Mouse (Mus musculus): ENCODE measurements around the gene Slc26a6.

Gene Slc26a6

DNA sequence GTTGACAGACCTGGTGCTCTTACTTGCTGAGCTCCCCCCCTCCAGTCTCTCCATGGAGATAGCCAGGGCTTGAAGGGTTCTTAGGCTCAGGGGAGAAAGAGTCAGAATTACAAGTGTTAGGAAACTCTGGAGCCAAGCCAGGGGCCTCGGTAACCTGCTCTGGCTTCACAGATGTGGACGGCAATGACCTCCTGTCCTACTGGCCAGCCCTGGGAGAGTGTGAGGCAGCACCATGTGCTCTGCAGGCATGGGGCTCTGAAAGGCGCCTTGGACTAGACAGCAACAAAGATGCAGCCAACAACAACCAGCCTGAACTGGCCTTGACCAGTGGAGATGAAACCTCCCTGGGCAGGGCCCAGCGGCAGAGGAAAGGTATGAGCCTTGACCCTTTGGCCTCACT, 5.7 kb upstream of the Slc26a6 start:
- no peak for DNase-seq (ENCODE audit: low spot score)

DNA sequence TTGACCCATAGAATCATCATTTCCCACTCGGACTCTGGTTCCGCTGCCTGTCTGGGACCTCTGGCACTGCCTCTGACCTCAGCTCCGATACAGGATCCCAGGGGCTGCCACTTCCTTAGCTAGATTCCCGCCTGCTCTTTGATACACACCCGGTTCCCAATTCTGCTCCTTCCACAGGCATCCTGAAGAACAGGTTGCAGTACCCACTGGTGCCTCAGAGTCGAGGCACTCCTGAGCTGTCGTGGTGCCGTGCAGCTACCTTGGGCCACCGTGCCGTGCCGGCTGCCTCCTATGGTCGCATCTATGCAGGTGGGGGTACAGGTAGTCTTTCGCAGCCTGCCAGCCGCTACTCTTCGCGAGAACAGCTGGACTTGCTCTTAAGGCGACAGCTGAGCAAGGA, 4.7 kb upstream of the Slc26a6 start:
- DNase-seq (ENCODE audit: low spot score) = no peak

DNA sequence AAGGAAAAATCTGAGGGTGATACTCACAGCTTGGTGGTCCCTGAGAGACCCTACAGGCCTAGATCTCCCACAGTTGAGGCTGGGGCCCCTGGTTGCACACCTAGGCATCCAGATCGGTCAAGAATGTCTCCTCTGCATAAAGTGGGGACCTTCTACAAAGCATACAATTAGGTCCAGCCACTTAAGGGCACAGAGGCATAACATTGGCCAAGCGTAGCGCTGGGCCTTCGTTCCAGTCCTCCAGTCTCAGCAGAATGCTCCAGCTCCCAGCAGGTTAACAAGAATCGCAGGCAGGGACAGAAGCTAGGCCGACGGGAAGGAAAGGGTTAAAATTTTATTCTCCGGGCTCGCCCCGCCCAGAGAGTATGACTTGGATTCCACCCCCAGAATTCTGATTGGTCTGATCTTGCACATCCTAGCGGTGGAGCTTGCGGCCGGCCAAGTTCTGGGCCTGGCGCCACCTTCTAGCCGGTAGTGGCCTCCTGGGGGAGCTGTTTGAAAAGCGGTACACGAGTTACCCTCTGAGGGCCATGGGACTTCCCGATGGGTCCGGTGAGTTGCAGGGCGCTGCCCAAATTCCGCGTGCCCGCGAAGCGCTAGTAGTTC, 655 bp downstream of the Slc26a6 start:
- DNase-seq (ENCODE audit: low spot score) = peak; percentile 89

DNA sequence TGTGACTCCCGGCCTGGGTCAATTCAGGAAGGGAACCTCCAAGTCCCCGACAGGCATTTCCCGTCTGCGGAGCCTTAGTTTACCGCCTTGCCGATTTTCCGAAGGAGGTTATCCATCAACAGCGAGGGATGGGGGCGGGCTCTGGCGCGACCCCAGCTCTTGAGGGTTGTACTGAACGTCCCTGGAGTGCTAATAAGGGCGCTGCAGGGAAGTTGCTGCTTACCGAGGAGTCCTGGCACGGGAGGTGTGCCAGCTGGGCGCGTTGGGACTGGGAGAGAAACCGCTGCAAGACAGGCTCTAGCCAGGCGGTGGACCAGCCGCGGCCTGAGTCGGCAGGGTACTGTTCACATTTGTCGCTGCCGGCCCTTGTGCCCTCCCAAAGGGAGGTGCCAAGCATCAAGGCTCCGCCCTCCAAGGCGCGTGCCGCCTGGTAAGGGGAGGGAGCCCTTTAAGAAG, 1.2 kb downstream of the Slc26a6 start:
- DNase-seq (ENCODE audit: low spot score) = peak; percentile 85

DNA sequence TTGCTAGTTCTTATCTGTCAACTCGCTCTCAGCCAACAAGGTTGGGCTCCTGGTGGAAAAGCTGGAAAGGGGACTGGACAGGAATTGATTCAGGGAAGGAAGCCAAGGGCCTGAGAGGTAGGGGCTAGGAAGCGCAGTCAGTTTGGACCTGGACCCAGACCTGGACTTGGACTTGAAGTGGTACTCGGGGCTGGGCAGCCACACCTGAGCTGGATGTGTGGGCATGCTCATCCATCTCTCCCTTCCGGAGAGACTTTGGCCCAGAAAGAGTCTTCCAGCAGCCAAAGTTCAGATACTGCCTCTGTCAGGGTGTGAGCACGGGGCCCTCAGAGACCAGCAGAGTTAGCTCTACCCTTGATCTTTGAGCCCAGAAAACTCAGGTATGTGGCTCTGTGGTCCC, 2.3 kb downstream of the Slc26a6 start:
- DNase-seq (ENCODE audit: low spot score) = no peak

DNA sequence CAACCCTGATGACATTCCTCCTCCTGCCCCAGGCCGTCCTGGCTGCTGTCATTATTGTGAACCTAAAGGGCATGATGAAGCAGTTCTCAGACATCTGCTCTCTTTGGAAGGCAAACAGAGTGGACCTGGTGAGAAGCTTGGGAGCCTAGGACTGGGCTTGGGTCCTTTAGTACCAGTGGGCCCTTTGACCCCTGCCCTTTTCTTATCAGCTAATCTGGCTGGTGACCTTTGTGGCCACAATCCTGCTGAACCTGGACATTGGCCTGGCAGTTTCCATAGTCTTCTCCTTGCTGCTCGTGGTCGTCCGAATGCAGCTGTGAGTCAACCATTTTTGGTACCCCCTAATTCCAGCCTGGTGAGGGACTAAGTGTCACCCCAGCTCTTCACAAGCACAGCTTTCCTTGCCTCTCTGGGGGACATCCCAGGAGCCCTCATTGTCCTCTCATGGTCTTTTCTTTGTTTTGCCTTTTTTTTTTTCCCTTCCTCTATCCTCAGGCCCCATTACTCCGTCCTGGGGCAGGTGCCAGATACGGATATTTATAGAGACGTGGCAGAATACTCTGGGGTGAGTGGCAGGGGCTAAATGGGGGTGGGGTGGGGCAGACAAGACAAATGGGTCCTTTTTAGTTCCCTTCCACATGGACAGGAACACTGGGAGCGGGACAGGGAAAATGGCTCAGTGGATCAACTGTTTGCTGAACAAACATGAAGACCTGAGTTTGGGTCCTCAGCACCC, 5.9 kb downstream of the Slc26a6 start:
- no peak for DNase-seq (ENCODE audit: low spot score)

DNA sequence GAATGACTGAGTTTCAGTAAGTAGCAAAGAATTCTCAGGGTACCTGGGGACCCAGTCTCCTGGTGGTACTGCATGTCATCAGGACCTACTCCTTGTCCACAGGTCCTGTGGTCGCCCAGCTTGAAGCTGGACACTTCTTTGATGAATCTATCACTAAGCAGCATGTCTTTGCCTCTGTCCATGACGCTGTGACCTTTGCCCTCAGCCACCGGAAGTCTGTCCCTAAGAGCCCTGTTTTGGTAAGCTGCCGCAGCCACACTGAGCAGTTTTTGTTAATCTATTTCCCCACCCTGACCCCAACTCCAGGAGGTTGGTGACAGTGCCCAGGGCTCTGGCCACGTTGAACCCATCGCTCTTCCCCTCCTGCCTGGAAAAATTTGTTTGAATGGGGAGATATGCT, 59.2 kb downstream of the Slc26a6 start:
- DNase-seq (ENCODE audit: low spot score) = no peak

DNA sequence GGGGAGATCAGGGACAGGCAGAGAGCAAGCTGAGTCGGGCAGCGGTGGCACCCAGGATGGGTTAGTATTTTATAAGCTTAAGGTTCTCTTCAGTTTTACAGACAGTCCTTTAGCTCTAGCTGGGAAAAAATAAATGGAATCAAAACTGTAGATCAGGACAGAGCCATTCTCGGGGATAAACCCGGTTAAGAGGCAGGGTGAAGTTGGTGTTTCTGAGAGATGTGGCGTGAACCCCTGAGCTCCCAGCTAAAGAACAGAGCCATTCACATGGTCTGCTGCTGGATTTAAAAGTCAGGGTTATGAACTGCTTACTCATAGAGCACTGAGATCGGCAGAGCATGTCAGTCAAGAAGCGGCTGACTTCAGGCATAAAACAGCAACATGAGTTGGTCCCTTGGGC, 60.1 kb downstream of the Slc26a6 start:
- DNase-seq (ENCODE audit: low spot score) = no peak

DNA sequence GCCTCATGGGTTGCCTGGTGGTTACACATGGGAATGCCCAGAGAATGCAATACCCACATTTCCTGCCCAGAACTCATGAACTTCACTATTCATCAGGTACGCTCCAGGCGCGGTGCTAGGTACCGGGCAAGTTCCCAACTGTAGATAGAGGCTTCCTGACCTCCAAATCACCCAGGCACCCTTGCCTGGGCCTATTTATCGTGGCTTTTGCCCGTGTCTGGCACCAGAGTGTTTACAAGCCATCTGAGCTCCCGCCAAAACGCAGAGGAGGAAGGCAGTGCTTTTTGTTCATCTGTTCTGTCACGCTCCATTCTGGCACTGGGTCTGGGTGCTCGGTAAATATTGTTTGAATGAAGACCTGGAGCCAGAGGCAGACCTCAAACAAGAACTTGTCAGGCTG, 60.5 kb downstream of the Slc26a6 start:
- no peak for DNase-seq (ENCODE audit: low spot score)

DNA sequence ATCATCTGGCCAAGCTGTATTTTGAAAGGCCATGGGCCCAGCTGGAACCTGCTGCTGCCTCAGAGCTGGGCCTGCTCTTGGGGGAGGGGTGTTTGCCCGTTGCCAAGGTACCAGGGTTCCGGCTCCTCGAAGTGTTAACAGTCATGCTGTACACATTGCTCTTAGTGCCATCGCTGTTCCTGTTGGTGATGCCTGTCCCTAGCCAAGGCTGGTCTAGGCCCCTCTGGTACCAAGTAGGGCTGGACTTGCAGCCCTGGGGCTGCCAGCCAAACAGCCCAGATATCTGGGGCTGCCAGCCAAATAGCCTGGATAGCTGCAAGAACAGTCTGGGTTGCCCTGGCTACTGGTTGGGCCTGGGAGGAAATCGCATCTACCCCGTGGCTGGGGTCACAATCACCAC, 61.4 kb downstream of the Slc26a6 start, which contains the start of gene Tmem89:
Gene Tmem89 (plus strand): TSS at position 129 of the 400 bp plus-strand sequence.
- DNase-seq (ENCODE audit: low spot score) = no peak

DNA sequence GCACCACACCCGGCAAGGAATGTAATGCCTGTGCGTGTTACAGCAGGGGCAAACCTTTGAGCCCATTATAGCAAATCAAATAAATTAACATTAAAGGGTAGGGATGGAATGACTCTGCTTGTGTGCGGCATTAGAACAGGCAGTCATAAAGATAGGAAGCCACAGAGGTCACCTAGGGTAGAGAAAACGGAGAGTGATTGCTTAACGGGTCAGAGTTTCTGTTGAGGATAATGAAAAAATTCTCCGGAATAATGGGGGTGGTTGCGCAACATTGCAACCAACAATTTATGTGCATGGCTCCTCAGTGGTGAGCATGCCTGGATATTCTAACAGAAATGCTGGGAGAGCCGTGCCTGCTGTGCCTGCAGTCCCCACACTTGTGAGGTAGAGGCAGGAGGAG, 72.8 kb downstream of the Slc26a6 start:
- DNase-seq (ENCODE audit: low spot score) = no peak

DNA sequence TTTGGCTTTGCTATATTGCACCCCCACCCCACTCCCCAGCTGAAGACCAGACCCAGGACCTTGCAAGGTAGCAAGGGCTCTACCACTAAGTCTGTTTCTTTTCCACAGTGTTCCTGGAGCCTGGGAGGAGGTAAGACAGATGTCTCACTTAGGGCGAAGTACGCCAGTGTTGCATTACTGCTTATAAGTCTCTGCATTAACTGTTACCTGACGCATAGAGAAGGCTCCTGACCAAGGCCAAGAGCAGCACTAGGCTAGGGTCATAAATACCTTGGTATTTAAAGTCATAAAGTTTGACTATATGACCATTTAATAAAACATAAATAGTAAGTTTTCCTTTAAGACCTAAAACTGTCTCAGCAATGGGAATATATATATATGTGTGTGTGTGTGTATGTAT, 75.3 kb downstream of the Slc26a6 start:
- DNase-seq (ENCODE audit: low spot score) = no peak

DNA sequence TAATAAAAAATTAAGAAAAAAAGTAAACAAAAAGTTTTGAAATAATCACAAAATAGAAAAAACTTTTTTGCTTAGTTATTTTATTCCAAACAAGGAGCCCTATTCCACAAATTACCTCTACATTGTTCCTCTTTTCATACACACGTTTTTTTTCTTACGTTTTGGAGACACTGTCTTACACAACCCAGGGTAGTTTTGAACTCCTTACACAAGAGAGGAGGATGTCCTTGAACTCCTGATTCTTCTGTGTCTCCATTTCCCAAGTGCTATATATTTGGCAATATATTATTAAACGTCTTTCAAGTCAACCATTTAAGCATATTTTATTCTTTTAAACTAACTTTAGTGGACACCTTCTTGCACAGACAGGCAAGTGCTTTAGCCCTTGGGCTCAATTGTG, 82.9 kb downstream of the Slc26a6 start:
- DNase-seq (ENCODE audit: low spot score) = no peak

DNA sequence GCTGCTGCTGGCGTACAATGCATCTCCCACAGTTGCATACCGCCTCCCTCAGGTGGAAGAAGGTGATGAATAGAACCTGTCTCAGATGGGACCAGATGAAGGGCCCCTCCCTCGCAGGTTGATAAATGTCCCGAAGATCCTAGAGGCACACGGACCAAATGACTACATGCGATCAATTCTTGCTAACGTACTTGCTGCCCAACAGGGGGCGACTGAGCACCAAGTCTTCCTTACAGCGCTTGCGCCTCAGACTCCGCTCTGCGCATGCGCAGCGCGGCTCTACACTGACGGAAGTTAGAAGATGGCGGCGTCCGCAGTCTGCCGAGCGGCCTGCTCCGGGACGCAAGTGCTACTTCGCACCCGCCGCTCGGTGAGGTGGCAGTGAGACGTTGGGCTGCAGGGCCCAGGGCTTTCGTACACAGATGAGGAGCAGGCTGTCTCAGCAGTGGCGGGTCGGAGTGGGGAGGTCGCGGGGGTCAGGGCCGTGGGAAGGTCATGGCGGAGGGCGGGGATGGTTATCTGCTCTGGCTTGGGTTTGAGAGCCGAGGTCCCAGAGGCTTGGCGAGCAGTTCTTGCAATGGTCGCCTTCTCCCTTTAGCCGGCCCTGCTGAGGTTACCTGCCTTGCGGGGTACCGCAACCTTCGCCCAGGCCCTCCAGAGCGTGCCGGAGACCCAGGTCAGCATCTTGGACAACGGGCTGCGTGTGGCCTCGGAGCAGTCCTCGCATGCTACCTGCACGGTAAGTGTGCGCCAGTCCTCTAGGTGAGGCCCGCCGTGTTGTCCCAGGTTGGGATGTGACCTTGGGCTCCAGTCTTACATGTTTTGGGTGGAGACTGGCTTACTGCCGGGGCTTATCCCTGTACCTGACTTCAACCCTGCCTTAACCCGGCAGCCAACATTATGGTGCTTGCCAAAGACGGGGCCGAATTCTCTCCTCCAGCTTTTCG, 83.6 kb downstream of the Slc26a6 start, which contains the start of gene Uqcrc1:
Gene Uqcrc1 (plus strand): TSS at position 216 of the 947 bp plus-strand sequence.
- DNase-seq (ENCODE audit: low spot score) = peak; percentile 96

DNA sequence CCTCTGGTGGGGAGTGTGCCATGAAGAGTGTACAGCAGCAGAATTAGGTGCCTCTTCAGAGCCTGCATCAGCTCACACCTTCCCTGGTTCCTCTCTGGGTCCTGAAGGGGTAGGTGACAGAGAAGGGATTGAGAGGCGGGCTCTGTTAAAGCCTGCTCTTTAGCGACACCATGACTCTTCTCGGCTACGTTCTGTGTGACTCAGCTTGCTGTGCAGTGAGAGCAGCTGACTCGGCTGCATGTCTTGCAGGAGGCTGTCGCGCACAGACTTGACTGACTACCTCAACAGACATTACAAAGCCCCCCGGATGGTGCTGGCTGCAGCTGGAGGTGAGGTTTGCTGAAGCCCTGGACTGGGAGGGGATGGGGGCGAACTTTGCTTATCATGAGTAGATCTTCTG, 92.0 kb downstream of the Slc26a6 start:
- no peak for DNase-seq (ENCODE audit: low spot score)

DNA sequence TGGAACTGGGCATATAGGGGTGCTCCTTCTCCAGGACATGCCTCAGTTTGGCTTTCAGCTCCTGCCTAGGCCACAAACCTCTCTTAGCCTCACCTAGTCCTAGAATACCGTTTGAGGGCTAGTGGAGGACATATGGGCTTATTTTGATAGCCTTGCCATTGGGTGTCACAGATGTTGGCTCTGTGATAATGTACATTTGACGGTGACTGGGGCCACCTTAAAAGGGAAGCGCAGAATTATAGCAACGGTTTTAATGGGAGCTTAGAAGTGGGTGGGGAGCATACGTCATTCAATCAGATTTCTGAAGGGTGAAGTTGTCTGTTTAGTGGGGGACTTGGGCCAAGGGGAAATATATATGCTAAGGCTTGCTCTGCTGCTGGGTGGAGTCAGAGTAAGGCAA, 92.5 kb downstream of the Slc26a6 start:
- no peak for DNase-seq (ENCODE audit: low spot score)

DNA sequence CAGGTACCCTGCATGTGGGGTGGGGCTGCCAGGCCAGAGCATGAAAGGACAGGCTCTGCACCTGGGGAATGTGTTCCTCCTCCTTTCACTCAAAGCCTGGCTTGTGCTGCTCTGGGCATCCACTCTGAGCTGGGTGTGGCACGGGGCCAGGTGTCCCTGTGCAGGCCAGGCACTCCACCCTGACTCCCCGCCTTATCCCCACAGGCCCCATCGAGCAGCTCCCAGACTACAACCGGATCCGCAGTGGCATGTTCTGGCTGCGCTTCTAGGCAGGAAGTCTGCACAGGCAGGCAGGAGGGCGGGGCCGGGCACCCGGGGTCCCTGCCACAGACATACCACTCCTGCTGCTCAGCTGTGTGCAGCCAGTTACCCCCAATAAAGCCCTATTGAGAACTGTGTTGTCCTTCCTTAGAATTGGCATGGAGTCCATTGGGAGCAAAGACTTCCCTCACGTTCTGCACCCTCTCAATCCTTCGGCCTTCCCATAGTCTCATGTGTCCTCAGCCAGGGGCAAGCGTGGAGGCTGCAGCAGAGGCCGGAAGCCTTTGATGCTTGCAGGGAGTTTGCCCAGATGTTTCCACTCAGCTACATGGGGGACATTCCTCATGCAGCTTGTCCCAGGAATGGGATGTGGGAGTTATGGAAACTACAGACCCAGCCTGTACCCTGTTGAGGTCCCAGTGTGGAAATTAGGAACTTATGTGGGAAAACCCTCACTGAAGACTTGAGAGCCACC, 96.3 kb downstream of the Slc26a6 start:
- no peak for DNase-seq (ENCODE audit: low spot score)

DNA sequence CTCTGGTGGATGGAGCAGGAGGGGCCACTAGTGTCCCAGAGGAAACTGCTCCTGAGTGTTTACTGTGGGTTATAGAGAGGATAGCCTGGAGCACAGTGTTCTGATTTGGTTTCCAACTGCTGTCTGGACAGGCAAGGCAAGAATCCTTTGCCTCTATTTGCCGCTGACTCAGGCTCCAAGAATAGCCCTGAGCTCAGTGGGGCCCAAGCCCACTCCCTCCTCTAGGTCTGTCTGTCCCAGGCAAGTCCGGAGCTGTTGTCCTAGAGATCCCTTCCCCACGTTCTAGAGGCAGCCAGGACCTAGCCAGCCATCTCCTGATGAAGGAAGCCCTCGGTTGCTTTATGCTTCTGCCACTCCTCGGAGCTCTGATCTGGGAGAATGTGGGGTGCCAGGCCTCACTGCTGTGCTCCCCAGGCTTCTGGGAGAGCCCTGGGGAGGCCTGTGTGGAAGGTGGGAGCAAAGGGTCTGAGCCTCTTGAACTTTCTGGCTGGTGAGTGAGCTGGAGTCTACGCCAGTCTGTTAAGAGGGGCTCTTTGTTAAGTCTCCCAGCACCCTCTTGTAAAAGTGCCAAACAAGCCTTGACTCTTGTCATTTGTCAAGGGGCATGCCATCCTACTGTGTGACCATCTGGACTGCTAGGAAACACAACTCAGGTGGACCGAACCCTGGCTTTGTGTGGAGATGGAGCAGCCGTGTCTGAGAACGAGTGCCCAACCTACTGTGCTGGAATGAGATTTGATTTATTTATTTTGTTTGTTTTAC, 97.1 kb downstream of the Slc26a6 start:
- DNase-seq (ENCODE audit: low spot score) = no peak

DNA sequence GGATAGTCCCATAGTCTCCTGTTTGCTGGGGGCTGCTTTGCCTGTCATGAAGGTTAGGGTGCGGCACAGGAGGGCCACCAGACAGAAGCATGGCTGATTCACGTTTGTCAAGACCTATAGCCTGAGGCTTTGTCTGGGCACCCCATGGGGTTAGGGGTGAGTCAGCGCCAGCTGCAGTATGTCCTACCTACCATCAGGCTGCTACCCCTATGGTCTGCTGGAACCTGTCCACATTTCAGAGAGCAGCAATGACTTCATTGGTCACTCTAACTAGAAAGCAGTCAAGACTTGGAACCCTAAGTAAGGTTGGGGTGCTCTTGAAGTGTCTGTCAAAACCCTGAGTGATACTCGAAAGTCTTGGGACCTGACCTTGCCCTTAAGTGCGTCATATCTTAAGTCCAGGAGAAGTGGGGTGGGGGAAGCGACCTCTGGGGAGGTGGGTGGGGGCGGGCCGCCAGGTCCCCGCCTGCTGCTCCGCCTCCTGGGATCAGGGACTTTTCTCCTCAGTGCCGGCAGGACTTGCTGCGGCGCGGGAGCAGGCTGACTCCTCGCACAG, 100.1 kb downstream of the Slc26a6 start, which contains the start of gene Col7a1:
Gene Col7a1 (plus strand): TSS at position 506 of the 556 bp plus-strand sequence.
- no peak for DNase-seq (ENCODE audit: low spot score)

DNA sequence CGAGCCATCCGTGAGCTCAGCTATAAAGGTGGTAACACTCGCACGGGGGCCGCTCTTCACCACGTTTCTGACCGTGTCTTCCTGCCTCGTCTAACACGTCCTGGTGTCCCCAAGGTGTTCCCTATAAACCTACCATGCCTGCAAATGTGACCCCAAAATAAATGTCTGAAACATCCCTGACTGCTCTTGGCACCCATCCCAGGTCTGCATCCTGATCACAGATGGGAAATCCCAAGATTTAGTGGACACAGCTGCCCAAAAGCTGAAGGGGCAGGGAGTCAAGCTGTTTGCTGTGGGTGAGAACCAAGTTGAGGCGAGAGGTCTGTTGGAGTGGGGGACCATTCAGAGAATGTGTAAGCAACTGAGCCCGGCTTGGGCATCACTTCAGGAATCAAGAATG, 102.2 kb downstream of the Slc26a6 start:
- no peak for DNase-seq (ENCODE audit: low spot score)

DNA sequence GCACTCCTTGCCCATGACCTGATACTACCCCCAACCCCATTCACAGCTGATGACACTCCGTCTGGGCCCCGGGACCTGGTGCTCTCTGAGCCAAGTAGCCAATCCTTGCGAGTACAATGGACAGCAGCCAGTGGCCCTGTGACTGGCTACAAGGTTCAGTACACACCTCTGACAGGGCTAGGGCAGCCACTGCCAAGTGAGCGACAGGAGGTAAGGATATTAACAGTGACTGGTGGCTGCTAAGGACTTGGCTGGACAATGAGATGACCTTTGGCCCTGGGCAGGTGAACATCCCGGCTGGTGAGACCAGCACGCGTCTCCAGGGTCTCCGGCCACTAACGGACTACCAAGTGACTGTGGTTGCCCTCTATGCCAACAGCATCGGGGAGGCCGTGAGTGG, 102.8 kb downstream of the Slc26a6 start:
- DNase-seq (ENCODE audit: low spot score) = no peak
